In the genomic region with DNA sequence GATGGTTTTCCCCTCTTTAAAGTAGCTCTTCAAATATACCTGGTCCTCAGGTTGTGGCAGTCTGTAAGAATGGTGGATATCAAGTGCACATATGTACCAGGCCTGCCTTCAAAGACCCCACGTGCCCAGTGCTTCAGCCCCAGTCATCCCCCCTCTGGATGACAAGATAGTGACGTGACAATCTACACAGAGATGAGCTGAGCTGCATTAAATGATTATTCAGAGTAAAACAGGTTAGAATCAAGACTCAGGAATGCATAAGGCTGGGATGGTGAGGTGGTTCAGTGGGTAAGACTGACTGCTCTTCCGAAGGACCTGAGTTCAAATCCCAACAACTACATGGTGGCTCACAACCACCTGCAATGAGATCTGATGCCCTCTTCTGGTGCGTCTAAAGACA, we compare ENCODE assay signal across 21 mouse cellular contexts. TPM values are rescaled to one million over a fixed set of nuclear protein-coding genes. Genes with fewer than 3 reads are reported as not detected.
A peak's percentile ranks its signal among the peaks of the same experiment; 100 is the strongest.
DNase-seq lines count a peak whose midpoint lies in the region; ATAC-seq lines count a peak whose summit lies in the region.
"Had no signal": no experiment of that assay in that cellular context is flagged by ENCODE, and none has a peak within 500 bp of the region (broad histone marks: within the 10 kb centered on the region; RNA-seq: fewer than 3 reads in every experiment).

No protein-coding gene starts in this region.

- no peak for ATAC-seq in lung, embryonic 15.5 days (ENCODE audit: borderline replicate concordance, extremely low read depth, low FRiP score, low TSS enrichment)
- no peak for ATAC-seq in intestine, embryonic 16.5 days
- ATAC-seq in stomach, embryonic 15.5 days (ENCODE audit: insufficient read depth, low FRiP score, low read depth), result no peak
- ATAC-seq: activated CD4-positive, CD25-positive, alpha-beta regulatory T cell, adult 4 months; forebrain, embryonic 13.5 days; Patski had no signal

- WGBS in lung, embryonic 15.5 days, result 88% methylated on average over 4 of the region's 4 CpGs
- 90% methylated on average over 4 of the region's 4 CpGs for WGBS in intestine, embryonic 16.5 days
- WGBS in stomach, embryonic 15.5 days, result 89% methylated on average over 4 of the region's 4 CpGs

- peaks cover 43% of the 10 kb centered on the region for H3K36me3 ChIP-seq in lung, embryonic 15.5 days
- H3K36me3 ChIP-seq in intestine, embryonic 16.5 days (ENCODE audit: control insufficient read depth, insufficient read depth, low read length), result peaks cover 12% of the 10 kb centered on the region; the same call in 1 of the 2 replicates
- peaks cover 22% of the 10 kb centered on the region for H3K36me3 ChIP-seq in stomach, embryonic 15.5 days

- intact Hi-C loops in heart, postnatal 10 days (cut with DNase I), result no loop called here

- no peak overlapping the region for H3K9ac ChIP-seq in lung, embryonic 15.5 days
- H3K9ac ChIP-seq in intestine, embryonic 16.5 days (ENCODE audit: low read depth, low read length), result no peak overlapping the region
- H3K9ac ChIP-seq in stomach, embryonic 15.5 days, result no peak overlapping the region
- H3K9ac ChIP-seq: forebrain, embryonic 13.5 days; heart, embryonic 12.5 days; hindbrain, embryonic 15.5 days had no signal

- no peak overlapping the region for H3K4me2 ChIP-seq in lung, embryonic 15.5 days
- H3K4me2 ChIP-seq in intestine, embryonic 16.5 days (ENCODE audit: low read depth, low read length), result no peak overlapping the region
- no peak overlapping the region for H3K4me2 ChIP-seq in stomach, embryonic 15.5 days
- H3K4me2 ChIP-seq: forebrain, embryonic 13.5 days; heart, embryonic 12.5 days; hindbrain, embryonic 15.5 days had no signal

- H3K27me3 ChIP-seq in lung, embryonic 15.5 days, result no peaks in the 10 kb centered on the region
- no peaks in the 10 kb centered on the region for H3K27me3 ChIP-seq in intestine, embryonic 16.5 days (replicated peaks; ENCODE audit: control insufficient read depth, insufficient read depth, low read length)
- H3K27me3 ChIP-seq in stomach, embryonic 15.5 days (replicated peaks), result no peaks in the 10 kb centered on the region
- H3K27me3 ChIP-seq: CH12.LX, Patski had no signal

- H3K4me1 ChIP-seq in lung, embryonic 15.5 days, result peaks cover 19% of the 10 kb centered on the region
- H3K4me1 ChIP-seq in intestine, embryonic 16.5 days (ENCODE audit: control insufficient read depth, insufficient read depth, low read length), result 0 out of 2 replicates have a peak, but pooled peaks cover 3% of the 10 kb centered on the region
- H3K4me1 ChIP-seq in stomach, embryonic 15.5 days, result peaks cover 5% of the 10 kb centered on the region; the same call in 1 of the 2 replicates
- H3K4me1 ChIP-seq: embryonic facial prominence, embryonic 10.5 days had no signal

- no peak overlapping the region for H3K4me3 ChIP-seq in lung, embryonic 15.5 days
- no peak overlapping the region for H3K4me3 ChIP-seq in intestine, embryonic 16.5 days (ENCODE audit: low read length)
- H3K4me3 ChIP-seq in stomach, embryonic 15.5 days (replicated peaks), result no peak overlapping the region
- H3K4me3 ChIP-seq: embryonic facial prominence, embryonic 10.5 days; forebrain, embryonic 13.5 days; heart, embryonic 12.5 days; hindbrain, embryonic 15.5 days had no signal

- peak overlapping the region; percentile 86 for H3K27ac ChIP-seq in lung, embryonic 15.5 days
- peak overlapping the region; percentile 63 for H3K27ac ChIP-seq in intestine, embryonic 16.5 days (ENCODE audit: low read length)
- H3K27ac ChIP-seq in stomach, embryonic 15.5 days, result peak overlapping the region; percentile 72; the same call in 1 of the 2 replicates
- H3K27ac ChIP-seq: embryonic facial prominence, embryonic 10.5 days; forebrain, embryonic 13.5 days; hindbrain, embryonic 15.5 days had no signal

- no peaks in the 10 kb centered on the region for H3K9me3 ChIP-seq in lung, embryonic 15.5 days
- no peaks in the 10 kb centered on the region for H3K9me3 ChIP-seq in intestine, embryonic 16.5 days (ENCODE audit: control insufficient read depth, low read length)
- H3K9me3 ChIP-seq in stomach, embryonic 15.5 days, result no peaks in the 10 kb centered on the region
- H3K9me3 ChIP-seq: embryonic facial prominence, embryonic 10.5 days; forebrain, embryonic 13.5 days; heart, embryonic 12.5 days; hindbrain, embryonic 15.5 days had no signal

- peak; percentile 79 for DNase-seq in heart, adult 11 months
- no peak for DNase-seq in heart, postnatal 10 days
- DNase-seq in lung, adult 18-20 months, result no peak
- no peak for DNase-seq in spleen, postnatal 4 days (ENCODE audit: low spot score in 2 of 2)
- DNase-seq: adrenal gland, adult 2 months; adrenal gland, postnatal 25 days; cerebellum, adult 18-20 months; cerebellum, adult 9-11 months; cerebellum, postnatal 36 days; gastrocnemius, postnatal 14 days; heart, postnatal 36 days had no signal

RNA-seq across cellular contexts. Expression of gene Myh11, which starts 6.6 kb away (rescaled TPM):
- total RNA-seq in heart, postnatal 10 days (2021), result 10 to 100 TPM; 23.3 to 27.3 TPM
- 63.0 and 66.7 TPM in 2 replicates for polyA plus RNA-seq in lung, embryonic 15.5 days (2015; fragmentation: Nextera tagmentation; extraction: Ambion mirVana)
- polyA plus RNA-seq in intestine, embryonic 16.5 days (2015; fragmentation: Nextera tagmentation; extraction: Ambion mirVana), result 140 and 148 TPM in 2 replicates
- polyA plus RNA-seq in stomach, embryonic 15.5 days (2015; fragmentation: Nextera tagmentation; extraction: Ambion mirVana), result 198 and 229 TPM in 2 replicates
- polyA plus RNA-seq: activated CD4-positive, CD25-positive, alpha-beta regulatory T cell, adult 4 months had no signal

RNA-seq across cellular contexts. Expression of gene Fopnl, which starts 19.5 kb away (rescaled TPM):
- 10 to 100 TPM; 59.7 to 66.1 TPM for total RNA-seq in heart, postnatal 10 days (2021)
- polyA plus RNA-seq in lung, embryonic 15.5 days (2015; fragmentation: Nextera tagmentation; extraction: Ambion mirVana), result 154 and 164 TPM in 2 replicates
- 106 and 115 TPM in 2 replicates for polyA plus RNA-seq in intestine, embryonic 16.5 days (2015; fragmentation: Nextera tagmentation; extraction: Ambion mirVana)
- 149 and 157 TPM in 2 replicates for polyA plus RNA-seq in stomach, embryonic 15.5 days (2015; fragmentation: Nextera tagmentation; extraction: Ambion mirVana)
